Mouse (Mus musculus) ZHBTc4 (cell line): ENCODE measurements at regions not wholly inside any gene's neighbourhood (a gene's known extent, or its start where the extent isn't known, plus 50 kb on each side); places are given as distances from the start of the nearest gene placed in this dataset.

Source experiments
- DNase-seq: peaks from one replicate; pipeline ENCODE4 v3.0.0-alpha.2; 2011; ENCODE audit warnings: low read depth, low spot score

- no peak for DNase-seq
Measured at GRCm38 (mm10) chr12:7919709-7920324, 57.6 kb upstream of the Apob start.

- DNase-seq, result no peak
Measured at GRCm38 (mm10) chr12:7920888-7921287, 56.6 kb upstream of the Apob start.
